Mouse (Mus musculus): ENCODE results near the gene Lin28b. TPM values are rescaled to one million over a fixed set of nuclear protein-coding genes. Genes with fewer than 3 reads are reported as not detected.

Gene Lin28b
- polyA plus RNA-seq (2017; shearing (Covaris generic)): 0.09 TPM

GRCm38 (mm10) chr10:45485761-45486602 lies at the start of gene Lin28b:
Lin28b (minus strand) TSS chr10:45486395.

DNA sequence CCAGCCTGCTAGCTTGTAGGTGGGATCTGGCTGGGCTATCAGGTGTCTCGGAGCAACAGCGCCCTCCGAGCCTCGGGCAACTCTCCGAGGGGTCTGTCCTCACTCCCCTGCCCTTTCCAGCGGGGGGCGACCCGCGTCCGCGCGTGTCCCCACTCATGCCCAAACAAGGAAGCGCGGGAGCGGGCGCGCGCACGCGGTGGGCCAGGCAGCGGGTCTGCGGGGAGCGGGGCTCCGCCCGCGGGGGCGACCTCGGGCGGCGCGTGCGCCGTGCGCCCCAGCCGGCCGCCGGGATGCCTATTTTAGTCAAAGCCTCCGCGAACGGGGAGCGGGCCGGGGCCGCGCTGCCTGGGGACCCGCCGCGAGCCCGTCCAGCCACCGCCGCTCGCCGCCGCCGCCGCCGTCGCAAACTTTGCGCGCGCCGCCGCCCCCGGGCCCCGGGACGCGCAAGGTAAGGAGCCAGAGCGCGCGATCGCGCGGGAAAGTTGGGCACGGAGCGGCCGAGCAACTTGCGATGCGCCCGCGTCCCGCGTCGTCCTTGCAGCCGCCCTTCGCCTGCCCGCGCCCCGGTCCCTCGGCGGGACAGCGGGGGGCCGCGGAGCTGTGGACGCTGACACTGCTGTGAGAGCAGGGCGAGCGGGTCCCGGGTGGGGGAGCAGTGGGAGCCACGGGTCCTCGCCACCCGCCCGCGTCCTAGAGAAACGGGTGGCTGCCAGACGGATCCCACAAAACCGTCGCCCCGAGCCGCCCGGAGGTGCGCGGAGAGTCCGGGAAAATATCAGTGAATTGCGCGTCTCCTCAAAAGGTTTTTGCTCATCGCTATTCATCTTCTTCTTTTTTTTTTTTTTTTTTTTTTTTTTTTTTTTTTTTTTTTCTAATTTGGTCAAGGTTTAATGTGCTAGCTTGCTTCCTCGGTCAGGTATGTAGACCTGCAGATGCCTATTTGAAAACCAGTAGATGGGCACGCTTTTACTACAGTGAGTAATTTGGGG lies 150.5 kb downstream of the Lin28b start, which contains the start of gene Bves:
Bves (plus strand) TSS at position 339 of the 989 bp plus-strand sequence.

Other genes starting within 250 kb of the Lin28b start
- not detected for gene Bves, start 150.6 kb downstream of the Lin28b start, polyA plus RNA-seq (2017; shearing (Covaris generic))
- gene Hace1, start 91.4 kb upstream of the Lin28b start, polyA plus RNA-seq (2017; shearing (Covaris generic)): 7.8 TPM